Mouse (Mus musculus) forebrain, embryonic 13.5 days (tissue): ENCODE results near the gene Nedd4. TPM values are rescaled to one million over a fixed set of nuclear protein-coding genes. Genes with fewer than 3 reads are reported as not detected.

Experiments used
- ATAC-seq: fragments of 200-750 bp; cut with Nextera tagmentation; 2 replicates; pipeline ENCODE4 v1.8.0; 2017
- H3K27ac ChIP-seq: fragments of 300-500 bp; sonication (generic); 2 replicates; pipeline ENCODE4 v1.5.1; 2015; ENCODE audit warnings: inconsistent platforms, mild to moderate bottlenecking, moderate library complexity
- H3K27me3 ChIP-seq: fragments of 300-500 bp; sonication (generic); 2 replicates; pipeline ENCODE4 v1.6.1; 2015; ENCODE audit warnings: mild to moderate bottlenecking, inconsistent platforms
- H3K36me3 ChIP-seq: fragments of 300-500 bp; sonication (generic); 2 replicates; pipeline ENCODE4 v1.6.1; 2015; ENCODE audit warnings: mild to moderate bottlenecking, inconsistent platforms; ENCODE audit not compliant: poor library complexity, severe bottlenecking
- H3K4me1 ChIP-seq: fragments of 300-500 bp; sonication (generic); 2 replicates; pipeline ENCODE4 v1.6.1; 2015; ENCODE audit warnings: inconsistent platforms
- H3K4me2 ChIP-seq: fragments of 300-500 bp; sonication (generic); 2 replicates; pipeline ENCODE4 v1.6.1; 2015; ENCODE audit warnings: inconsistent platforms, mild to moderate bottlenecking, moderate library complexity
- H3K4me3 ChIP-seq: fragments of 300-500 bp; sonication (generic); 2 replicates; pipeline ENCODE4 v1.5.1; 2015; ENCODE audit warnings: mild to moderate bottlenecking, inconsistent platforms
- H3K9ac ChIP-seq: fragments of 300-500 bp; sonication (generic); 2 replicates; pipeline ENCODE4 v1.6.1; 2015; ENCODE audit warnings: mild to moderate bottlenecking, inconsistent platforms
- H3K9me3 ChIP-seq: fragments of 300-500 bp; sonication (generic); replicated peaks from 2 replicates; pipeline ENCODE4 v1.6.1; 2016; ENCODE audit warnings: inconsistent platforms
- WGBS: fragments of 180-500 bp; shearing (Covaris S2); methylation state at CpG from one replicate; pipeline ENCODE4 v1.1.7; 2015; 5-methylcytosine and 5-hydroxymethylcytosine counted together
- polyA plus RNA-seq: library from polyadenylated mRNA; unstranded; fragments of >200 nt; fragmentation: Nextera tagmentation; extraction: Ambion mirVana; gene quantifications from 2 replicates; pipeline ENCODE4 v1.2.1, GENCODE M21; 2015

Gene Nedd4
- polyA plus RNA-seq, 1 experiment from 2014 or later, result 552 TPM

DNA sequence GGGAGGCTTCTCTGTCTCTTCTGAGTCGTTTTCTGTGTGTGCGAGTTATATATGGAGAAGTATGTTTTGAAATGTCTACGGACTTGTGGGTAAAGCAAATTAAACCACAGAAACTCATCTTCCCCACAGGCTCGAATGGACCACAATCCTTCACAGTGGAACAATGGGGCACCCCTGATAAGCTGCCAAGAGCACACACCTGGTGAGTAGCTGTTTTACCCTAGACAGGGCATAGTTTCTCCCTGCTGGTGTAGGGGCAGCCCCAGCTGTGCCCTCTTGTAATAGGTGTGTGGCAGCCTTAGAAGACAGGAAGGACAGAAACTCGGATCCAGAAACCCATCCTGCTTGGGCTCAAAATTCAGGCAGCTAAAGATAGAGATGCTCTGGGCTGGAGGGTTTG is 84.1 kb downstream of the Nedd4 start:
- H3K36me3 ChIP-seq, result peaks cover 90% of the 10 kb centered on the region

DNA sequence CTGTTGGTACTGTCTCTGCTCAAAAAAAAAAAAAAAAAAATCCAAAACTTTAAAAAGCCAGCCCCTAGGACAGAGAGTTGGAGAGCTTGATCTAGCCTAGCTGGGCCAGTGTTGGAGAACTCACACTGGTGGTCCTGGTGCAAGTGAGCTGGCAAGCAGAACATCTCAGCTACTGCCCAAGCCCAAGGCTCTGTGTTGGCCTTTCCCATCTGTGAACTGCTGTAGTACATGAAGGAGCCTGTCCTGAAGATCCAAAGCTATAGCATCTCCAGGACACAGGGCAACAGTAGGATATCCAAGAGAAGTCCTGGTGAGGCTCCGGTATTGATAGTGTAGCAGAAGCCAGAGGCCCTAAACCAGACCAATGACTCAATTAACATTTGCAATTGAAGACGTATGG is 88.1 kb downstream of the Nedd4 start:
- H3K27ac ChIP-seq, result peak overlapping the region; percentile 1; the same call in 1 of the 2 replicates
- H3K9ac ChIP-seq, result no peak overlapping the region
- 0 out of 2 replicates have a peak, but pooled peaks have one; percentile 11 for ATAC-seq
- no peaks in the 10 kb centered on the region for H3K9me3 ChIP-seq
- no peaks in the 10 kb centered on the region for H3K27me3 ChIP-seq
- no peak overlapping the region for H3K4me2 ChIP-seq
- peaks cover 50% of the 10 kb centered on the region for H3K36me3 ChIP-seq
- H3K4me1 ChIP-seq, result peaks cover 7% of the 10 kb centered on the region
- WGBS, result 77% methylated on average over 2 of the region's 2 CpGs
- H3K4me3 ChIP-seq, result no peak overlapping the region

More for the DNA sequence above, 84.1 kb downstream of the Nedd4 start:
- H3K4me2 ChIP-seq, result no peak overlapping the region
- no peaks in the 10 kb centered on the region for H3K4me1 ChIP-seq
- no peaks in the 10 kb centered on the region for H3K9me3 ChIP-seq
- H3K27me3 ChIP-seq, result no peaks in the 10 kb centered on the region
- no peak overlapping the region for H3K27ac ChIP-seq
- no peak overlapping the region for H3K4me3 ChIP-seq
- H3K9ac ChIP-seq, result no peak overlapping the region
- 90% methylated on average over 5 of the region's 5 CpGs for WGBS
- ATAC-seq, result no peak

DNA sequence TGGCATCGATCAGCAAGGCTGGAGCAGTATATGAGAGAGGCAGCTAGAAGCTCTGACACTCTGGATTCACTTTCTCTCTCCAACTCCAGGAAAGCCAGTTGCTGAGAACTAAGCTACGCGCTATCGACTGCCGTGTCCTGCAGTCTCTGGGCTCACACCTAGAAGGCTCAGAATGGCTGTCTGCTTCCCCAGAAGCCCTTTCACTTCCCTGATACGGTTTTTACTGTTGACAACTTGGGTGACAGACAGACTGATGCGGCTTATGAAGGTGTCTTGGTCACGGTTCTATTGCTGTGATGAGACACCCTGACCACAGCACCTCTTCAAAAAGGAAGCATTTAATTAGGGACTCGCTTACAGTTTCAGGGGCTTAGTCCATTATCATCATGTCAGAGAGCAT is 90.5 kb downstream of the Nedd4 start:
- no peak overlapping the region for H3K4me3 ChIP-seq
- H3K36me3 ChIP-seq, result peaks cover 26% of the 10 kb centered on the region
- no peaks in the 10 kb centered on the region for H3K27me3 ChIP-seq
- WGBS, result 77% methylated on average over 9 of the region's 9 CpGs
- H3K4me1 ChIP-seq, result peaks cover 7% of the 10 kb centered on the region
- no peak for ATAC-seq
- H3K4me2 ChIP-seq, result no peak overlapping the region
- H3K9me3 ChIP-seq, result no peaks in the 10 kb centered on the region
- H3K9ac ChIP-seq, result no peak overlapping the region
- no peak overlapping the region for H3K27ac ChIP-seq

DNA sequence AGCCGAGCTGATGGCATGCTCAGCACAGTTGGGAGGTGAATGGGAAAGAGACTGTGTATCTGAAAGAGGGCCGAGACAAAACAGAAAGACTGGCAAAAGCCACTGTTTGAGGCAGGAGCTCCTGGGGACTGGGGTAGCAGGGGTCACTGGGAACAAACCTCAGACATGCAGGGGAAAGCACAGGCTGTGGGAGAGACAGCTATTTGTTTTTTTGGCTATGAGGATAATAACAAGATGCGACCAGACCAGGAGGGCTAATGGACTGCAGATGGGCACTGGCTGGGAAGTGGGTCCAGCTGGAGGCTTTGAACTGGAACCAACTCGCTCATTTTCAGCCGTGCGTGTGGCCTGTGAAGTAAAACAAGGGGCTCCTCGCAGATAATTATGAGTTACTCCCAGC is 91.6 kb downstream of the Nedd4 start:
- Histone ChIP-seq H3K4me2 (no peak overlapping the region), H3K9ac (no peak overlapping the region), H3K4me1 (peaks cover 7% of the 10 kb centered on the region), H3K4me3 (no peak overlapping the region), H3K9me3 (no peaks in the 10 kb centered on the region), H3K27ac (peak overlapping the region; percentile 36; the same call in 1 of the 2 replicates), H3K36me3 (peaks cover 16% of the 10 kb centered on the region), H3K27me3 (no peaks in the 10 kb centered on the region)
- ATAC-seq, result no peak
- 2% methylated on average over 7 of the region's 7 CpGs for WGBS

DNA sequence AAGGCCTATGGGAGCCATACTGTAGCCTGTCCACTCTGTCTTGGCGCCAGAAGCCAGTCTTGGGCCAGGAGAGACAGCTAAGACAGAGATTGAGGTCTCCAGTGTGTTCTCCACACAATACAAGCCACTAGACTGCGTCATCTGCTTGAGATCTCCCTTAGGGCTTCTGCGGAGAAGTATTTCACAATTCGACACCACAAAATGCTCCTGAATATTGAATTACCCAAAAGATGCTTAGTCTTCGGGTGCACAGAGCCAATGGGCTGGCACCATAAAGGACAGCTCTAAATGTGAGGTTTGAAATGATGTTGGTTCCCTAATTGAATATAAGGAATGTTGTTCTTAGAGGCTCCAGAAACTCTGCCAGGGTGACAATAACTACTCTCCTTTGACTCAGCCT is 95.0 kb downstream of the Nedd4 start:
- WGBS, result 88% methylated on average over 5 of the region's 5 CpGs
- Histone ChIP-seq H3K9me3 (no peaks in the 10 kb centered on the region), H3K4me3 (no peak overlapping the region), H3K4me1 (peaks cover 7% of the 10 kb centered on the region), H3K27ac (no peak overlapping the region), H3K4me2 (no peak overlapping the region), H3K27me3 (no peaks in the 10 kb centered on the region), H3K9ac (no peak overlapping the region), H3K36me3 (no peaks in the 10 kb centered on the region)
- no peak for ATAC-seq

DNA sequence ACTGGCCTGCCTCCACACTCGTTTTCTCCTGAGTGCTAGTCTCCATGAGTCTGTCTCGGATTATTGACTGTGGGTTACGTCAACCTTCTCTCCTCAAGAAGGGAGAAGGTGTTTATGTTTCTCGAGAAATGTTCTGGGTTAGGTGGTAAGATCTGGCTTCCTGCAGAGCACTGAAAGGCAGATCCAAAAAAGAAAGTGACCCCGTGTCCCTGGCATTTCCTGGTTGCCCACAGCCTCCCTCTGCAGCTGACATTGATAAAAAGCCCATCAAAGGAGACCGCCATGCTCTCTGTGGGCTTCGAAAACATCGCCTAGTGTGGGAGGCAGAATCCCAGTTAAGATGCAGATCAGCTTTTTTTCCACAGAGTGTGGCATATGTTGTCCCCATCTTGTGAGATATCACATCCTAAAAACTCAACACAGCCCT is 96.6 kb downstream of the Nedd4 start:
- WGBS, result 75% methylated on average over 8 of the region's 8 CpGs
- no peak overlapping the region for H3K9ac ChIP-seq
- no peaks in the 10 kb centered on the region for H3K36me3 ChIP-seq
- H3K9me3 ChIP-seq, result no peaks in the 10 kb centered on the region
- peaks cover 17% of the 10 kb centered on the region for H3K4me1 ChIP-seq
- H3K27ac ChIP-seq, result no peak overlapping the region
- H3K4me2 ChIP-seq, result no peak overlapping the region
- no peak for ATAC-seq
- H3K4me3 ChIP-seq, result no peak overlapping the region
- H3K27me3 ChIP-seq, result no peaks in the 10 kb centered on the region

DNA sequence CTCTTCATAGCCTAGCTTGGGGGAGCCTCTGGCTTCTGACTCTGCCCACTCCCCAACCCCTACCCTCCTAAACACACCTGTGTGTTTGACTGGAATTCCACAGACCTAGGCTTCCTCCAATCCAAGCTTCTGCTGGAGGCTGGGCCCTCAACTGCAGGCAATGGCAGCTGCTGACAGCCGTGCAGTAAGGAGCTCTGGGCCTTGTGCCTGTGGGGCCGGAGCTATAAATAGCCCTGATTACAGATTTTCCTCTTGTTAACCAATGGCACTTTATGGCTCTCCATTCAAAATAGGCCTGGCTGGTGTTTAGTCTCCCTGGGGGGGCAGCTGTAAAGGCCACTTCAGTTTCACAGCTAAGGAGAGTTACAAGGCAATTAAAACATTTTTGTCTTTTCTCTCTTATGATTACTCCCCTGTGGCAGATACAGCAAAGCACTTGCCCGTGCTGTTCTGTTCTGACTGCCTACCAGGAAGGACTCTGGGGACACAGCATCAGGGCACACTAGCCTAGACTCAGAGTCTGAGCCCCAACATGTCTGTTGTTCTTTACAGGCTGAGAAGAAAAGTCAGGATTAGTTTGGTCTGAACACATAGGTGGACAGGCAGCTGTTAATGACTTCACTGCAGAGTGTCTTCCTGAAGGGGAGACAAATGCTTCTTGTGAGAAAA is 101.0 kb downstream of the Nedd4 start:
- WGBS, result 13% methylated on average over 3 of the region's 3 CpGs
- peak; percentile 77 for ATAC-seq
- H3K4me2 ChIP-seq, result no peak overlapping the region
- H3K36me3 ChIP-seq, result no peaks in the 10 kb centered on the region
- H3K9ac ChIP-seq, result 0 out of 2 replicates have a peak overlapping the region, but pooled peaks have one; percentile 26
- no peaks in the 10 kb centered on the region for H3K27me3 ChIP-seq
- peak overlapping the region; percentile 61 for H3K27ac ChIP-seq
- H3K4me3 ChIP-seq, result no peak overlapping the region
- peaks cover 15% of the 10 kb centered on the region for H3K4me1 ChIP-seq
- no peaks in the 10 kb centered on the region for H3K9me3 ChIP-seq

DNA sequence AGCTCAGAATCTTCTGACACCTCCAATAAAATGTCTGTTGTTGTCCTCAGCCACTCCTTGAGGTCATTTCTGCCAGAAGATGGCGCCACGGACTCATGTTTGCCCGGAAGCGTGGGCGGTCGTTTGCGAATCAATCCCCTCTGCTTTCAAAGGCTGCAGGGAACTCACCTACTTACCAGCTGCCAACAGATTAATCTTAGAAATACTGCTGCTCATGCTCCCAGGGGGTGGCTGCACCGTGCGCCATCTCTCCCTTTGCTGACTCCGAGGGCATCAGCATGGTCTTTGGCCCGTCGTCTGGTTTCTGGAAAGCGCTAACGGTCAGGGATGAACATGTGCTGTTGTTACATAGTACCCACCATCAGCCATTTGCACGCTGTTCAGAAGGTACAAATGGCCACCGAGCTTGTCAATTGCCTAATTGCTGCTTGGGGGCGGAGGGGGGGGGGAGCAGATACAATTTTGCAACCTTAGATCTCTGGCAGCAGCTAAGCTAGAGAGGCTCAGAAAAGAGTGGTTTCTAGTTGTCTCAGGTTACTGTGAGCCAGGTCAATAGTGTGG is 104.7 kb downstream of the Nedd4 start:
- H3K27me3 ChIP-seq, result no peaks in the 10 kb centered on the region
- ATAC-seq, result peak; percentile 77
- 0 out of 2 replicates have a peak overlapping the region, but pooled peaks have one; percentile 19 for H3K27ac ChIP-seq
- peak overlapping the region; percentile 62 for H3K9ac ChIP-seq
- WGBS, result under 1% methylated on average over 17 of the region's 17 CpGs
- no peaks in the 10 kb centered on the region for H3K36me3 ChIP-seq
- H3K4me2 ChIP-seq, result peak overlapping the region; percentile 68
- H3K9me3 ChIP-seq, result no peaks in the 10 kb centered on the region
- peaks cover 15% of the 10 kb centered on the region for H3K4me1 ChIP-seq
- H3K4me3 ChIP-seq, result peak overlapping the region; percentile 41

DNA sequence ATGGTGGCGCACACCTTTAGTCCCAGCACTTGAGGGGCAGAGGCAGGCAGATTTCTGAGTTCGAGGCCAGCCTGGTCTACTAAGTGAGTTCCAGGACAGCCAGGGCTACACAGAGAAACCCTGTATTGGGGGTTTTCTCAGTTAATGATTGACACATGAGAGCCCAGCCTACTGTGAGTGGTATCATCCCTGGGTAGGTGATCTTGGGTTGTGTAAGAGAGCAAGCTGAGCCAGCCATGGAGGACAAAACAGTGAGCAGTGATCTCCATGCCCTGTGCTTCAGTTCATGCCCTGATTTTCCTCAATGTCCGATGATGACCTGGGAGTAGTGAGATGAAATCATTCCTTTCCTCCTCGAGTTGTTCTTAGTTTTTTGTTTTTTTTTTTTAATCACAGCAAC is 112.9 kb downstream of the Nedd4 start:
- H3K4me2 ChIP-seq, result no peak overlapping the region
- no peak for ATAC-seq
- 88% methylated on average over 4 of the region's 4 CpGs for WGBS
- no peak overlapping the region for H3K4me3 ChIP-seq
- H3K27me3 ChIP-seq, result no peaks in the 10 kb centered on the region
- H3K27ac ChIP-seq, result no peak overlapping the region
- H3K9me3 ChIP-seq, result no peaks in the 10 kb centered on the region
- no peaks in the 10 kb centered on the region for H3K4me1 ChIP-seq
- H3K36me3 ChIP-seq, result no peaks in the 10 kb centered on the region
- H3K9ac ChIP-seq, result no peak overlapping the region

DNA sequence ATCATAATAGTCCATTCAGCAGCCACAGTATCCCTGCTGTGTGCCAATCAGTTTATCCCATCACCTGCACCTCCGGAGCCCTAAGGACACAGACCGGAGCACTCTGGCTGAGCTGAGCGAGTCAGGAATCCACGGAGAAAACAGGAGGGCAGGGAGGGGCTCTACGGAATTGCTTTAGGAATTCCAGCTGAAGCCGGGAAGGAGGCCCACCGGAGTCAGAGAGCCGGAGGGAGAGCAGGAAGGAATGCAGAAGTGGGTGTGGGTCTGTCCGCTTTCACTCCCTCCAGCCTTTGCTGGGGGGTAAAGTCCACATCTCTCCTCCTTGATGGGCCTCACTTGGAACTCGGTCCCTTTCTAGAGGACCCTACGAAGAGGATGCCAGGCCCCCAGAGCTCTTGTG is 116.9 kb downstream of the Nedd4 start:
- Histone ChIP-seq H3K4me2 (no peak overlapping the region), H3K27me3 (no peaks in the 10 kb centered on the region), H3K27ac (no peak overlapping the region), H3K36me3 (no peaks in the 10 kb centered on the region), H3K9ac (no peak overlapping the region), H3K9me3 (no peaks in the 10 kb centered on the region), H3K4me1 (no peaks in the 10 kb centered on the region), H3K4me3 (no peak overlapping the region)
- ATAC-seq, result no peak
- 69% methylated on average over 11 of the region's 11 CpGs for WGBS

DNA sequence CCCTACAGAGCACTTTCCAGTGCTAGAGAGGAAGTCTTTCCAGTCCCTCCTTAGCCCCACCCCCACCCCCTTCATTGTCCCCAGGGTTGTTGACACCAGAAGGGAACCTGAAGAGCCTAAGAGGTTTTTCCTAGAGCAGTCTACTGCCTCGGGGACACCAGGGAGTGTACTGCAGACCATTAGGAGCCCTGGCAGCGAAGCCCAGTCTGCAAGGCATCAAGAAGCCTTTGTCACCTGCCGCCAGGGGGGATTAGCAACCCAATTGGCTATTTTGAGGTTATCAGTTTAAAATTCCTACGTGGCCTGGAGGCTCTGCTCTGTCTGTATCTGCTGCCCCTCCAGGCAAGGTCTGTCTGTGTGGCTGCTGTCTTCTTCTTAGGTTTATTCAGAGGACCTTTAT is 117.6 kb downstream of the Nedd4 start:
- H3K9ac ChIP-seq, result no peak overlapping the region
- no peak for ATAC-seq
- H3K27me3 ChIP-seq, result no peaks in the 10 kb centered on the region
- H3K4me3 ChIP-seq, result no peak overlapping the region
- H3K36me3 ChIP-seq, result no peaks in the 10 kb centered on the region
- 7% methylated on average over 4 of the region's 4 CpGs for WGBS
- no peaks in the 10 kb centered on the region for H3K9me3 ChIP-seq
- no peak overlapping the region for H3K4me2 ChIP-seq
- no peak overlapping the region for H3K27ac ChIP-seq
- H3K4me1 ChIP-seq, result no peaks in the 10 kb centered on the region

DNA sequence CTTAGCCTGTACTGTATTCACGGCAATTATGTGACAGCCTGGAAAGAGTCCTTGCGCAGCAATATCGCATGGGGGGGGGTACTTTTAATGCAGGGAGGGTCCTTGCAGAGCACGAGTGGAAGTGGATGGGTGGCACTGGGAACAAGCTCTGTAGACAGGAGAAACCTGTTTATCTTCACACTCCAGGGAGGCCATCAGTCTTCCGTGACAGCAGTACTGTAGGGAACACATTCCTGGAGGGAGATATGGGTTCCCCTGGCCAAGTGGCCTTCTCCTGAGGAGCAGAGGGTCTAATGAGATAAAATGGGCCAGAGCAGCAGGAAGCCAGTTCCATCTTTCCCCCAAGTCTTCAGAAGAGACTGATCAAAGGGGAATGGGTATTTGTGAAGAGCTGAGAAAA is 118.5 kb downstream of the Nedd4 start:
- 62% methylated on average over 5 of the region's 5 CpGs for WGBS
- Histone ChIP-seq H3K9me3 (no peaks in the 10 kb centered on the region), H3K4me2 (no peak overlapping the region), H3K4me3 (no peak overlapping the region), H3K27me3 (no peaks in the 10 kb centered on the region), H3K4me1 (no peaks in the 10 kb centered on the region), H3K36me3 (no peaks in the 10 kb centered on the region), H3K27ac (no peak overlapping the region), H3K9ac (no peak overlapping the region)
- ATAC-seq, result no peak

DNA sequence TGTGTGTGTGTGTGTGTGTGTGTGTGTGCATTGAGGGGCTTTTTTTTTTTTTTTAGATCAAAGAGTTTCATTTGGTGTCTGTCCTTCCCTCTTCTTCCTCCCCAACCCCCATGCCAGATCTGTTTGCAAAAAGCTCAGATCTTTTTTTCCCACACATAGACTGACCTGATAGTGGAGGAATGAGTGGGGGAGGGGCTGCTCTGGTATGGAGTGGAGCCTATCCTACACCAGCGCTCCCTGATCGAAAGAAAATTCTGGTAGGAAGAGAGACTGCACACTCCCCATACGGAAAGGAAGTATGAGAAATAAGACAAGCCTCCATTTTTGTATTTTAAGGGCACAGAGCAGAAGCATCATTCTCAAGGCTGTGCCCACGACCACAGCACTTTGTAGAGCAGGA is 119.3 kb downstream of the Nedd4 start:
- H3K9me3 ChIP-seq, result no peaks in the 10 kb centered on the region
- no peak for ATAC-seq
- no peaks in the 10 kb centered on the region for H3K36me3 ChIP-seq
- 64% methylated on average over 4 of the region's 4 CpGs for WGBS
- no peak overlapping the region for H3K4me2 ChIP-seq
- no peaks in the 10 kb centered on the region for H3K27me3 ChIP-seq
- H3K4me3 ChIP-seq, result no peak overlapping the region
- no peaks in the 10 kb centered on the region for H3K4me1 ChIP-seq
- no peak overlapping the region for H3K27ac ChIP-seq
- H3K9ac ChIP-seq, result no peak overlapping the region
